In genomic region chr6:116010541-116010940, GRCm38 (mm10) we compare ENCODE assay signal across 8 mouse cellular contexts. TPM values are rescaled to one million over a fixed set of nuclear protein-coding genes. Genes with fewer than 3 reads are reported as not detected.
DNase-seq lines count a peak whose midpoint lies in the region; ATAC-seq and TF ChIP-seq lines count a peak whose summit lies in the region.

No protein-coding gene starts in this region.

- H3K4me3 ChIP-seq in G1E (ENCODE audit: low read depth, low read length) = no peak overlapping the region

- no peaks in the 10 kb centered on the region for H3K9me3 ChIP-seq in G1E (replicated peaks)

- peaks cover 11% of the 10 kb centered on the region for H3K4me1 ChIP-seq in G1E (ENCODE audit: insufficient read depth, low read depth, low read length)

- ATAC-seq in G1E (ENCODE audit: extremely low read depth, insufficient number of reproducible peaks, low FRiP score, poor library complexity, severe bottlenecking) = peak; percentile 55
- ATAC-seq in erythroblast, adult 5-6 weeks (replicated peaks; ENCODE audit: low FRiP score, poor library complexity, severe bottlenecking) = peak; percentile 58
- peak; percentile 30 to 33; a peak in 3 of 4 replicates for ATAC-seq in hematopoietic stem cell, adult 5-6 weeks (replicated peaks in 1 of 2; ENCODE audit: insufficient read depth in 1 of 2, low FRiP score in 2 of 2, low TSS enrichment in 1 of 2, low read depth in 1 of 2, poor library complexity in 2 of 2, severe bottlenecking in 2 of 2)

- peak; percentile 96 for TF ChIP-seq CTCF in G1E (IDR thresholded peaks at IDR 0.05; ENCODE audit: low read depth, low read length)
- TF ChIP-seq CTCF in brain, embryonic 14.5 days (IDR thresholded peaks at IDR 0.05; ENCODE audit: borderline replicate concordance, extremely low read depth, insufficient read depth, insufficient read length) = peak; percentile 90

- no peak for TF ChIP-seq POLR2A in brain, embryonic 14.5 days (IDR thresholded peaks at IDR 0.05; ENCODE audit: borderline replicate concordance, extremely low read depth, insufficient read depth, insufficient read length, poor library complexity, severe bottlenecking)

- DNase-seq in G1E (ENCODE audit: low spot score) = no peak
- DNase-seq in brain, embryonic 14.5 days (ENCODE audit: low read depth) = peak; percentile 81
- peak; percentile 90 to 91 for DNase-seq in layer of hippocampus, postnatal 14 days (ENCODE audit: low spot score in 2 of 2)
- peak; percentile 93 for DNase-seq in lung, postnatal 36 days
- DNase-seq in retina, postnatal 1 day = peak; percentile 80
- peak; percentile 68 to 84 for DNase-seq in urinary bladder, postnatal 4 days (ENCODE audit: low spot score in 2 of 2)

- no peaks in the 10 kb centered on the region for H3K36me3 ChIP-seq in G1E (replicated peaks)

- H3K27me3 ChIP-seq in G1E (ENCODE audit: insufficient read depth, low read length) = peaks cover 28% of the 10 kb centered on the region

RNA-seq across cellular contexts. Expression of gene Plxnd1, which starts 15.7 kb away (rescaled TPM):
- total RNA-seq in G1E (2014; fragmentation: Nextera tagmentation) = 1.2 and 2.3 TPM in 2 replicates
- total RNA-seq in G1E (2017) = 1.7 and 2.0 TPM in 2 replicates
- 1.5 TPM in 2 replicates for polyA plus RNA-seq in G1E (2012)
- polyA plus RNA-seq in brain, embryonic 14.5 days (2012; rRNA removed) = 34.7 and 38.5 TPM in 2 replicates
- 10.0 and 55.1 TPM in 2 replicates for total RNA-seq in erythroblast, adult 5-6 weeks (2015; ENCODE audit: low replicate concordance)
- 11.8 and 18.1 TPM in 2 replicates for total RNA-seq in erythroblast, adult 5-6 weeks (2017; ENCODE audit: low replicate concordance)
- 12.4 and 35.3 TPM in 2 replicates for total RNA-seq in hematopoietic stem cell, adult 5-6 weeks (2017)
- total RNA-seq in layer of hippocampus, postnatal 14 days (2021) = 10 to 100 TPM; 40.9 to 47.9 TPM
